8 mouse cellular contexts compared by ENCODE assay signal in genomic region chrX:12007832-12008540, GRCm38 (mm10).
DNase-seq lines count a peak whose midpoint lies in the region; ATAC-seq lines count a peak whose summit lies in the region.

No protein-coding gene starts in this region.

- H3K27me3 ChIP-seq in kidney, embryonic 16.5 days (ENCODE audit: insufficient read depth, low read length), result peaks cover 54% of the 10 kb centered on the region
- peaks cover 87% of the 10 kb centered on the region for H3K27me3 ChIP-seq in forebrain, embryonic 10.5 days (ENCODE audit: poor library complexity, severe bottlenecking)
- peaks cover 49% of the 10 kb centered on the region for H3K27me3 ChIP-seq in hindbrain, embryonic 14.5 days (ENCODE audit: control insufficient read depth, insufficient read depth, low read length)
- H3K27me3 ChIP-seq in midbrain, embryonic 14.5 days (ENCODE audit: control insufficient read depth, insufficient read depth, low read length), result peaks cover 7% of the 10 kb centered on the region; the same call in 1 of the 2 replicates

- no peak overlapping the region for H3K27ac ChIP-seq in kidney, embryonic 16.5 days (ENCODE audit: low read length)
- peak overlapping the region; percentile 93; the same call in 1 of the 2 replicates for H3K27ac ChIP-seq in forebrain, embryonic 10.5 days
- peak overlapping the region; percentile 93 for H3K27ac ChIP-seq in hindbrain, embryonic 14.5 days
- peak overlapping the region; percentile 26; the same call in 1 of the 2 replicates for H3K27ac ChIP-seq in midbrain, embryonic 14.5 days (replicated peaks; ENCODE audit: low read depth, low read length)

- H3K36me3 ChIP-seq in kidney, embryonic 16.5 days (ENCODE audit: insufficient read depth, low read length), result no peaks in the 10 kb centered on the region
- H3K36me3 ChIP-seq in forebrain, embryonic 10.5 days (replicated peaks), result no peaks in the 10 kb centered on the region
- no peaks in the 10 kb centered on the region for H3K36me3 ChIP-seq in hindbrain, embryonic 14.5 days (replicated peaks; ENCODE audit: control insufficient read depth, insufficient read depth)
- no peaks in the 10 kb centered on the region for H3K36me3 ChIP-seq in midbrain, embryonic 14.5 days (ENCODE audit: control insufficient read depth, insufficient read depth, low read length)

- WGBS in kidney, embryonic 16.5 days, result 17% methylated on average over 11 of the region's 11 CpGs
- 4% methylated on average over 11 of the region's 11 CpGs for WGBS in forebrain, embryonic 10.5 days
- WGBS in hindbrain, embryonic 14.5 days, result 9% methylated on average over 11 of the region's 11 CpGs
- WGBS in midbrain, embryonic 14.5 days, result 9% methylated on average over 11 of the region's 11 CpGs

- no peaks in the 10 kb centered on the region for H3K9me3 ChIP-seq in kidney, embryonic 16.5 days (ENCODE audit: low read length)
- no peaks in the 10 kb centered on the region for H3K9me3 ChIP-seq in forebrain, embryonic 10.5 days
- no peaks in the 10 kb centered on the region for H3K9me3 ChIP-seq in hindbrain, embryonic 14.5 days (ENCODE audit: control insufficient read depth, low read length)
- H3K9me3 ChIP-seq in midbrain, embryonic 14.5 days (ENCODE audit: control insufficient read depth, low read length), result no peaks in the 10 kb centered on the region

- peak overlapping the region; percentile 59 for H3K4me2 ChIP-seq in kidney, embryonic 16.5 days (replicated peaks; ENCODE audit: low read depth, low read length)
- peak overlapping the region; percentile 79 for H3K4me2 ChIP-seq in hindbrain, embryonic 14.5 days (replicated peaks)
- peak overlapping the region; percentile 61 for H3K4me2 ChIP-seq in midbrain, embryonic 14.5 days (ENCODE audit: low read length)

- DNase-seq in kidney, postnatal 14 days, result no peak
- DNase-seq in forebrain, embryonic 10.5 days (ENCODE audit: extremely low spot score, low spot score), result peak; percentile 23
- no peak for DNase-seq in hindbrain, embryonic 14.5 days (ENCODE audit: low spot score)
- DNase-seq in midbrain, embryonic 14.5 days, result peak; percentile 41
- DNase-seq in urinary bladder, postnatal 36 days (ENCODE audit: low spot score in 2 of 2), result no peak
- no peak for DNase-seq in right cerebral cortex, postnatal 4 days
- DNase-seq in ovary, adult 18-20 months (ENCODE audit: low spot score), result no peak

- H3K4me3 ChIP-seq in kidney, embryonic 16.5 days (ENCODE audit: low read length), result peak overlapping the region; percentile 46
- H3K4me3 ChIP-seq in forebrain, embryonic 10.5 days, result peak overlapping the region; percentile 52; the same call in 1 of the 2 replicates
- H3K4me3 ChIP-seq in hindbrain, embryonic 14.5 days (replicated peaks; ENCODE audit: low read length), result no peak overlapping the region
- no peak overlapping the region for H3K4me3 ChIP-seq in midbrain, embryonic 14.5 days (replicated peaks; ENCODE audit: low read depth, low read length)

- H3K4me1 ChIP-seq in kidney, embryonic 16.5 days (ENCODE audit: insufficient read depth, low read length), result peaks cover 25% of the 10 kb centered on the region
- H3K4me1 ChIP-seq in forebrain, embryonic 10.5 days, result peaks cover 59% of the 10 kb centered on the region
- peaks cover 29% of the 10 kb centered on the region for H3K4me1 ChIP-seq in hindbrain, embryonic 14.5 days (replicated peaks; ENCODE audit: control insufficient read depth, insufficient read depth, low read length)
- H3K4me1 ChIP-seq in midbrain, embryonic 14.5 days (ENCODE audit: control insufficient read depth, insufficient read depth, low read length), result peaks cover 28% of the 10 kb centered on the region

- no peak overlapping the region for H3K9ac ChIP-seq in kidney, embryonic 16.5 days (replicated peaks; ENCODE audit: low read length)
- H3K9ac ChIP-seq in hindbrain, embryonic 14.5 days, result peak overlapping the region; percentile 67; the same call in 1 of the 2 replicates
- H3K9ac ChIP-seq in midbrain, embryonic 14.5 days (replicated peaks; ENCODE audit: low read length), result no peak overlapping the region

- no peak for ATAC-seq in kidney, embryonic 16.5 days (ENCODE audit: low FRiP score, low TSS enrichment)
- ATAC-seq in hindbrain, embryonic 14.5 days (ENCODE audit: low FRiP score), result no peak
- no peak for ATAC-seq in midbrain, embryonic 14.5 days (ENCODE audit: low FRiP score, low TSS enrichment)

Comparison
In these comparisons a context has a peak if more than half of its experiments do, and no peak if none do; other contexts are left out.
1. H3K4me3 ChIP-seq: peak in kidney, embryonic 16.5 days (single experiment) and forebrain, embryonic 10.5 days (single experiment); none in hindbrain, embryonic 14.5 days (single experiment) and midbrain, embryonic 14.5 days (single experiment).
2. DNase-seq: peak in forebrain, embryonic 10.5 days (single experiment) and midbrain, embryonic 14.5 days (single experiment); none in kidney, postnatal 14 days (single experiment), hindbrain, embryonic 14.5 days (single experiment), urinary bladder, postnatal 36 days (0 of 2), right cerebral cortex, postnatal 4 days (single experiment) and ovary, adult 18-20 months (single experiment).
3. Peak in every context shown above with its lines, with median percentiles within 50 percentile points of each other: H3K4me2 ChIP-seq.